Mouse (Mus musculus): ENCODE data around the gene Cdkn2d. TPM values are rescaled to one million over a fixed set of nuclear protein-coding genes. Genes with fewer than 3 reads are reported as not detected.

Cdkn2d gene
- polyA plus RNA-seq (2014; fragmentation: Illumina TruSeq; extraction: RNeasy Lipid Tissue Mini Kit (QIAGEN cat#74804); ENCODE audit: low read depth, low replicate concordance): 21.9 TPM

GRCm38 (mm10) chr9:21291022-21291787 lies at the start of gene Cdkn2d:
Gene Cdkn2d, minus strand, starts transcription at chr9:21291407.

GRCm38 (mm10) chr9:21320619-21321512 lies 29.7 kb upstream of the Cdkn2d start, which contains the start of gene Slc44a2:
Gene Slc44a2, plus strand, starts transcription at chr9:21320698.

GRCm38 (mm10) chr9:21312134-21312533 lies 20.9 kb upstream of the Cdkn2d start, which contains the start of gene Ap1m2:
Gene Ap1m2, minus strand, starts transcription at chr9:21312337.

GRCm38 (mm10) chr9:21287571-21288402 lies 3.4 kb downstream of the Cdkn2d start, which contains the start of gene Kri1:
Gene Kri1, minus strand, starts transcription at chr9:21287969.

GRCm38 (mm10) chr9:21265000-21265561 lies 26.1 kb downstream of the Cdkn2d start, which contains the start of gene Atg4d:
Gene Atg4d, plus strand, starts transcription at chr9:21265293.

GRCm38 (mm10) chr9:21248326-21248725 lies 42.9 kb downstream of the Cdkn2d start, which contains the start of gene S1pr5:
Gene S1pr5, minus strand, starts transcription at chr9:21248443.

GRCm38 (mm10) chr9:21238733-21239464 lies 52.3 kb downstream of the Cdkn2d start, which contains the start of gene Keap1:
Gene Keap1, minus strand, starts transcription at chr9:21239361.

Other genes starting within 250 kb of the Cdkn2d start
- gene Zglp1, start 224.3 kb downstream of the Cdkn2d start, polyA plus RNA-seq (2014; fragmentation: Illumina TruSeq; extraction: RNeasy Lipid Tissue Mini Kit (QIAGEN cat#74804); ENCODE audit: low read depth, low replicate concordance): not detected
- 0.42 TPM for gene Gm49373, start 218.3 kb downstream of the Cdkn2d start, polyA plus RNA-seq (2014; fragmentation: Illumina TruSeq; extraction: RNeasy Lipid Tissue Mini Kit (QIAGEN cat#74804); ENCODE audit: low read depth, low replicate concordance)
- gene Fdx1l, start 217.8 kb downstream of the Cdkn2d start, polyA plus RNA-seq (2014; fragmentation: Illumina TruSeq; extraction: RNeasy Lipid Tissue Mini Kit (QIAGEN cat#74804); ENCODE audit: low read depth, low replicate concordance): 47.3 TPM
- gene Gm38431, start 199.4 kb downstream of the Cdkn2d start, polyA plus RNA-seq (2014; fragmentation: Illumina TruSeq; extraction: RNeasy Lipid Tissue Mini Kit (QIAGEN cat#74804); ENCODE audit: low read depth, low replicate concordance): 0.97 TPM
- gene Raver1, start 199.4 kb downstream of the Cdkn2d start, polyA plus RNA-seq (2014; fragmentation: Illumina TruSeq; extraction: RNeasy Lipid Tissue Mini Kit (QIAGEN cat#74804); ENCODE audit: low read depth, low replicate concordance): 23.3 TPM
- 11.4 TPM for gene Tyk2, start 160.2 kb downstream of the Cdkn2d start, polyA plus RNA-seq (2014; fragmentation: Illumina TruSeq; extraction: RNeasy Lipid Tissue Mini Kit (QIAGEN cat#74804); ENCODE audit: low read depth, low replicate concordance)
- gene Cdc37, start 141.4 kb downstream of the Cdkn2d start, polyA plus RNA-seq (2014; fragmentation: Illumina TruSeq; extraction: RNeasy Lipid Tissue Mini Kit (QIAGEN cat#74804); ENCODE audit: low read depth, low replicate concordance): 166 TPM
- 46.1 TPM for gene Pde4a, start 125.7 kb downstream of the Cdkn2d start, polyA plus RNA-seq (2014; fragmentation: Illumina TruSeq; extraction: RNeasy Lipid Tissue Mini Kit (QIAGEN cat#74804); ENCODE audit: low read depth, low replicate concordance)
- gene Keap1, start 52.0 kb downstream of the Cdkn2d start, polyA plus RNA-seq (2014; fragmentation: Illumina TruSeq; extraction: RNeasy Lipid Tissue Mini Kit (QIAGEN cat#74804); ENCODE audit: low read depth, low replicate concordance): 35.8 TPM
- gene S1pr5, start 43.0 kb downstream of the Cdkn2d start, polyA plus RNA-seq (2014; fragmentation: Illumina TruSeq; extraction: RNeasy Lipid Tissue Mini Kit (QIAGEN cat#74804); ENCODE audit: low read depth, low replicate concordance): 0.97 TPM
- 51.7 TPM for gene Atg4d, start 26.1 kb downstream of the Cdkn2d start, polyA plus RNA-seq (2014; fragmentation: Illumina TruSeq; extraction: RNeasy Lipid Tissue Mini Kit (QIAGEN cat#74804); ENCODE audit: low read depth, low replicate concordance)
- gene Kri1, start 3.4 kb downstream of the Cdkn2d start, polyA plus RNA-seq (2014; fragmentation: Illumina TruSeq; extraction: RNeasy Lipid Tissue Mini Kit (QIAGEN cat#74804); ENCODE audit: low read depth, low replicate concordance): 22.2 TPM
- gene Ap1m2, start 20.9 kb upstream of the Cdkn2d start, polyA plus RNA-seq (2014; fragmentation: Illumina TruSeq; extraction: RNeasy Lipid Tissue Mini Kit (QIAGEN cat#74804); ENCODE audit: low read depth, low replicate concordance): not detected
- gene Slc44a2, start 29.3 kb upstream of the Cdkn2d start, polyA plus RNA-seq (2014; fragmentation: Illumina TruSeq; extraction: RNeasy Lipid Tissue Mini Kit (QIAGEN cat#74804); ENCODE audit: low read depth, low replicate concordance): 78.8 TPM
- gene Ilf3, start 76.5 kb upstream of the Cdkn2d start, polyA plus RNA-seq (2014; fragmentation: Illumina TruSeq; extraction: RNeasy Lipid Tissue Mini Kit (QIAGEN cat#74804); ENCODE audit: low read depth, low replicate concordance): 26.8 TPM
- gene Qtrt1, start 120.4 kb upstream of the Cdkn2d start, polyA plus RNA-seq (2014; fragmentation: Illumina TruSeq; extraction: RNeasy Lipid Tissue Mini Kit (QIAGEN cat#74804); ENCODE audit: low read depth, low replicate concordance): 12.9 TPM
- 57.1 TPM for gene Dnm2, start 133.5 kb upstream of the Cdkn2d start, polyA plus RNA-seq (2014; fragmentation: Illumina TruSeq; extraction: RNeasy Lipid Tissue Mini Kit (QIAGEN cat#74804); ENCODE audit: low read depth, low replicate concordance)
- gene Tmed1, start 218.8 kb upstream of the Cdkn2d start, polyA plus RNA-seq (2014; fragmentation: Illumina TruSeq; extraction: RNeasy Lipid Tissue Mini Kit (QIAGEN cat#74804); ENCODE audit: low read depth, low replicate concordance): 47.0 TPM
- gene AB124611, start 234.8 kb upstream of the Cdkn2d start, polyA plus RNA-seq (2014; fragmentation: Illumina TruSeq; extraction: RNeasy Lipid Tissue Mini Kit (QIAGEN cat#74804); ENCODE audit: low read depth, low replicate concordance): 1.2 TPM